Mouse (Mus musculus) neural tube, embryonic 15.5 days (tissue): ENCODE measurements at regions not wholly inside any gene's neighbourhood (a gene's known extent, or its start where the extent isn't known, plus 50 kb on each side); places are given as distances from the start of the nearest gene placed in this dataset.
"Not testable (repeated sequence)": the region's sequence is repeated elsewhere in the genome, so short reads cannot be mapped to it uniquely, and the experiment has no call there.

ENCODE experiments used
- ATAC-seq: fragments of 200-750 bp; cut with Nextera tagmentation; 2 replicates; pipeline ENCODE4 v1.8.0; 2017; ENCODE audit warnings: mild to moderate bottlenecking, moderate TSS enrichment, moderate library complexity; ENCODE audit not compliant: low FRiP score
- H3K27ac ChIP-seq: fragments of 300-500 bp; sonication (generic); replicated peaks from 2 replicates; pipeline ENCODE4 v1.5.1; 2015; ENCODE audit warnings: mild to moderate bottlenecking, inconsistent platforms
- H3K27me3 ChIP-seq: fragments of 300-500 bp; sonication (generic); replicated peaks from 2 replicates; pipeline ENCODE4 v1.6.1; 2015; ENCODE audit warnings: inconsistent platforms
- H3K36me3 ChIP-seq: fragments of 300-500 bp; sonication (generic); 2 replicates; pipeline ENCODE4 v1.6.1; 2015; ENCODE audit warnings: inconsistent platforms
- H3K4me1 ChIP-seq: fragments of 300-500 bp; sonication (generic); 2 replicates; pipeline ENCODE4 v1.6.1; 2015; ENCODE audit warnings: inconsistent platforms
- H3K4me2 ChIP-seq: fragments of 300-500 bp; sonication (generic); 2 replicates; pipeline ENCODE4 v1.6.1; 2015; ENCODE audit warnings: inconsistent platforms, mild to moderate bottlenecking, moderate library complexity
- H3K4me3 ChIP-seq: fragments of 300-500 bp; sonication (generic); replicated peaks from 2 replicates; pipeline ENCODE4 v1.5.1; 2015; ENCODE audit warnings: mild to moderate bottlenecking, inconsistent platforms
- H3K9ac ChIP-seq: fragments of 300-500 bp; sonication (generic); replicated peaks from 2 replicates; pipeline ENCODE4 v1.6.1; 2015; ENCODE audit warnings: mild to moderate bottlenecking, inconsistent platforms
- H3K9me3 ChIP-seq: fragments of 300-500 bp; sonication (generic); replicated peaks from 2 replicates; pipeline ENCODE4 v1.6.1; 2016; ENCODE audit warnings: inconsistent platforms
- WGBS: fragments of 180-500 bp; shearing (Covaris S2); methylation state at CpG from one replicate; pipeline ENCODE4 v1.1.7; 2015; ENCODE audit warnings: mixed read lengths; 5-methylcytosine and 5-hydroxymethylcytosine counted together

GRCm38 (mm10) chr2:116347827-116348529 lies 282.3 kb upstream of the Meis2 start:
- WGBS = 84% methylated on average over 3 of the region's 3 CpGs
- no peak for ATAC-seq

GRCm38 (mm10) chr2:116331801-116332200 lies 266.2 kb upstream of the Meis2 start:
- 90% methylated on average over 3 of the region's 3 CpGs for WGBS
- Histone ChIP-seq H3K27ac (no peak overlapping the region), H3K4me1 (no peaks in the 10 kb centered on the region), H3K4me2 (no peak overlapping the region), H3K36me3 (no peaks in the 10 kb centered on the region), H3K27me3 (no peaks in the 10 kb centered on the region), H3K9ac (no peak overlapping the region), H3K4me3 (no peak overlapping the region), H3K9me3 (no peaks in the 10 kb centered on the region)
- ATAC-seq = no peak

More at GRCm38 (mm10) chr2:116347827-116348529, 282.3 kb upstream of the Meis2 start:
- Histone ChIP-seq H3K9me3 (no peaks in the 10 kb centered on the region), H3K27me3 (no peaks in the 10 kb centered on the region), H3K9ac (no peak overlapping the region), H3K4me2 (no peak overlapping the region), H3K36me3 (no peaks in the 10 kb centered on the region), H3K27ac (no peak overlapping the region), H3K4me1 (no peaks in the 10 kb centered on the region), H3K4me3 (no peak overlapping the region)

- Histone ChIP-seq H3K4me2 (no peak overlapping the region), H3K4me3 (no peak overlapping the region), H3K9ac (no peak overlapping the region), H3K27me3 (no peaks in the 10 kb centered on the region), H3K27ac (no peak overlapping the region), H3K4me1 (0 out of 2 replicates have a peak, but pooled peaks cover 3% of the 10 kb centered on the region), H3K9me3 (no peaks in the 10 kb centered on the region), H3K36me3 (no peaks in the 10 kb centered on the region)
- 67% methylated on average over 14 of the region's 14 CpGs for WGBS
- no peak for ATAC-seq
These were observed 256.6 kb upstream of the Meis2 start for GRCm38 (mm10) chr2:116322039-116322770.

- Histone ChIP-seq H3K27ac (no peak overlapping the region), H3K4me1 (no peaks in the 10 kb centered on the region), H3K9ac (no peak overlapping the region), H3K4me3 (no peak overlapping the region), H3K27me3 (no peaks in the 10 kb centered on the region), H3K4me2 (no peak overlapping the region), H3K9me3 (no peaks in the 10 kb centered on the region), H3K36me3 (no peaks in the 10 kb centered on the region)
- WGBS = 40% methylated on average over 1 of the region's 1 CpGs
- no peak for ATAC-seq
These were observed 233.9 kb upstream of the Meis2 start for GRCm38 (mm10) chr2:116299551-116299950.

GRCm38 (mm10) chr2:116289886-116290285 lies 224.2 kb upstream of the Meis2 start:
- peaks cover 7% of the 10 kb centered on the region; the same call in 1 of the 2 replicates for H3K4me1 ChIP-seq
- ATAC-seq = no peak
- H3K4me2 ChIP-seq = no peak overlapping the region
- 38% methylated on average over 7 of the region's 7 CpGs for WGBS
- no peaks in the 10 kb centered on the region for H3K9me3 ChIP-seq
- H3K27ac ChIP-seq = no peak overlapping the region
- no peak overlapping the region for H3K9ac ChIP-seq
- H3K36me3 ChIP-seq = no peaks in the 10 kb centered on the region
- no peak overlapping the region for H3K4me3 ChIP-seq
- no peaks in the 10 kb centered on the region for H3K27me3 ChIP-seq

- not testable (repeated sequence) for ATAC-seq, H3K27me3 ChIP-seq
- 57% methylated on average over 3 of the region's 3 CpGs for WGBS
These were observed 177.6 kb upstream of the Meis2 start for GRCm38 (mm10) chr2:116243191-116243590.

GRCm38 (mm10) chr2:116236731-116237130 lies 171.1 kb upstream of the Meis2 start:
- Histone ChIP-seq H3K27ac (no peak overlapping the region), H3K4me3 (no peak overlapping the region), H3K36me3 (no peaks in the 10 kb centered on the region), H3K4me1 (no peaks in the 10 kb centered on the region), H3K9me3 (no peaks in the 10 kb centered on the region), H3K9ac (no peak overlapping the region), H3K4me2 (no peak overlapping the region), H3K27me3 (no peaks in the 10 kb centered on the region)
- ATAC-seq = no peak

More at GRCm38 (mm10) chr2:116243191-116243590, 177.6 kb upstream of the Meis2 start:
- H3K9ac ChIP-seq, H3K4me3 ChIP-seq, H3K9me3 ChIP-seq, H3K4me1 ChIP-seq, H3K36me3 ChIP-seq, H3K27ac ChIP-seq, H3K4me2 ChIP-seq: not testable (repeated sequence)

- 83% methylated on average over 1 of the region's 1 CpGs for WGBS
- ATAC-seq = no peak
- H3K27me3 ChIP-seq = no peaks in the 10 kb centered on the region
These were observed 167.2 kb upstream of the Meis2 start for GRCm38 (mm10) chr2:116232793-116233192.

GRCm38 (mm10) chr2:116216418-116216817 lies 150.8 kb upstream of the Meis2 start:
- H3K9me3 ChIP-seq = no peaks in the 10 kb centered on the region
- no peaks in the 10 kb centered on the region for H3K27me3 ChIP-seq
- no peak overlapping the region for H3K4me2 ChIP-seq
- no peak overlapping the region for H3K27ac ChIP-seq
- WGBS = 76% methylated on average over 7 of the region's 7 CpGs
- no peaks in the 10 kb centered on the region for H3K36me3 ChIP-seq
- no peak overlapping the region for H3K9ac ChIP-seq
- H3K4me3 ChIP-seq = no peak overlapping the region
- ATAC-seq = no peak
- H3K4me1 ChIP-seq = no peaks in the 10 kb centered on the region

More at GRCm38 (mm10) chr2:116232793-116233192, 167.2 kb upstream of the Meis2 start:
- Histone ChIP-seq H3K4me2 (no peak overlapping the region), H3K36me3 (no peaks in the 10 kb centered on the region), H3K9ac (no peak overlapping the region), H3K27ac (no peak overlapping the region), H3K4me1 (no peaks in the 10 kb centered on the region), H3K4me3 (no peak overlapping the region), H3K9me3 (no peaks in the 10 kb centered on the region)

GRCm38 (mm10) chr2:116201248-116202223 lies 135.9 kb upstream of the Meis2 start:
- peak; percentile 70; the same call in 1 of the 2 replicates for ATAC-seq
- H3K27me3 ChIP-seq = no peaks in the 10 kb centered on the region
- no peak overlapping the region for H3K9ac ChIP-seq
- H3K36me3 ChIP-seq = no peaks in the 10 kb centered on the region
- 33% methylated on average over 14 of the region's 14 CpGs for WGBS
- H3K9me3 ChIP-seq = no peaks in the 10 kb centered on the region
- H3K4me1 ChIP-seq = peaks cover 9% of the 10 kb centered on the region; the same call in 1 of the 2 replicates
- no peak overlapping the region for H3K27ac ChIP-seq
- H3K4me2 ChIP-seq = peak overlapping the region; percentile 37
- no peak overlapping the region for H3K4me3 ChIP-seq

DNA sequence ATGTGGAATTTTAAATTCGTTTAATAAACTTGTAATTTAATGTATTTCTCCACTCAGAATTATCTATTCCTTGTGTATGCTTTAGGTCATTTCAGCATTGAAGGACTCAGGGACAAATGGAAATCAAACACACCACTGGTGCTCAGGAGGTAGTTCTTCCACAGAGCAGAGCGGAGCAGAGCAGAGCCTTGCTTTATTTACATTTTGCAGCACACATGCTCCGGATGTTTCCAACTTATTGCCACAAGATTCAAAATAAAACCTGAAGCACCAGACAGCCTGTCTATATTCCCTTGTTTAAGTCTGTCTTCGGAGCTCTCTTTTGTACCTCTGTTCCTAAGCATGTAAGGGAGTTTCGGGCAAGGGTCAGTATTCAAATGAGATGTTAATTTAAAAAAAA lies 135.2 kb upstream of the Meis2 start:
- Histone ChIP-seq H3K4me1 (peaks cover 9% of the 10 kb centered on the region; the same call in 1 of the 2 replicates), H3K27ac (no peak overlapping the region), H3K4me3 (no peak overlapping the region), H3K36me3 (no peaks in the 10 kb centered on the region), H3K9me3 (no peaks in the 10 kb centered on the region), H3K27me3 (no peaks in the 10 kb centered on the region), H3K4me2 (no peak overlapping the region), H3K9ac (no peak overlapping the region)
- WGBS = 47% methylated on average over 5 of the region's 5 CpGs
- ATAC-seq = no peak
